Mouse (Mus musculus) neural tube, embryonic 13.5 days (tissue): ENCODE results near the gene Sergef. TPM values are rescaled to one million over a fixed set of nuclear protein-coding genes. Genes with fewer than 3 reads are reported as not detected.
A peak's percentile ranks its signal among the peaks of the same experiment; 100 is the strongest.
"Not testable (repeated sequence)": the region's sequence is repeated elsewhere in the genome, so short reads cannot be mapped to it uniquely, and the experiment has no call there.

Experiments used
- ATAC-seq: fragments of 200-750 bp; cut with Nextera tagmentation; 2 replicates; pipeline ENCODE4 v1.8.0; 2017; ENCODE audit warnings: low read depth, mild to moderate bottlenecking, moderate TSS enrichment, moderate library complexity
- H3K27ac ChIP-seq: fragments of 300-500 bp; sonication (generic); replicated peaks from 2 replicates; pipeline ENCODE4 v1.5.1; 2015; ENCODE audit warnings: moderate library complexity, mild to moderate bottlenecking, inconsistent platforms
- H3K27me3 ChIP-seq: fragments of 300-500 bp; sonication (generic); 2 replicates; pipeline ENCODE4 v1.6.1; 2015; ENCODE audit warnings: mild to moderate bottlenecking, inconsistent platforms
- H3K36me3 ChIP-seq: fragments of 300-500 bp; sonication (generic); 2 replicates; pipeline ENCODE4 v1.6.1; 2015; ENCODE audit warnings: mild to moderate bottlenecking, inconsistent platforms
- H3K4me1 ChIP-seq: fragments of 300-500 bp; sonication (generic); replicated peaks from 2 replicates; pipeline ENCODE4 v1.6.1; 2015; ENCODE audit warnings: inconsistent platforms
- H3K4me2 ChIP-seq: fragments of 300-500 bp; sonication (generic); 2 replicates; pipeline ENCODE4 v1.6.1; 2015; ENCODE audit warnings: inconsistent platforms, mild to moderate bottlenecking, moderate library complexity
- H3K4me3 ChIP-seq: fragments of 300-500 bp; sonication (generic); 2 replicates; pipeline ENCODE4 v1.5.1; 2015; ENCODE audit warnings: mild to moderate bottlenecking, inconsistent platforms
- H3K9ac ChIP-seq: fragments of 300-500 bp; sonication (generic); 2 replicates; pipeline ENCODE4 v1.6.1; 2015; ENCODE audit warnings: moderate library complexity, mild to moderate bottlenecking, inconsistent platforms
- H3K9me3 ChIP-seq: fragments of 300-500 bp; sonication (generic); 2 replicates; pipeline ENCODE4 v1.6.1; 2016; ENCODE audit warnings: inconsistent platforms
- WGBS: fragments of 180-500 bp; shearing (Covaris S2); methylation state at CpG from one replicate; pipeline ENCODE4 v1.1.7; 2015; 5-methylcytosine and 5-hydroxymethylcytosine counted together
- polyA plus RNA-seq: library from polyadenylated mRNA; unstranded; fragments of >200 nt; fragmentation: Nextera tagmentation; extraction: Ambion mirVana; gene quantifications from 2 replicates; pipeline ENCODE4 v1.2.1, GENCODE M21; 2015

Gene Sergef
- 30.7 and 34.0 TPM in 2 replicates for polyA plus RNA-seq

DNA sequence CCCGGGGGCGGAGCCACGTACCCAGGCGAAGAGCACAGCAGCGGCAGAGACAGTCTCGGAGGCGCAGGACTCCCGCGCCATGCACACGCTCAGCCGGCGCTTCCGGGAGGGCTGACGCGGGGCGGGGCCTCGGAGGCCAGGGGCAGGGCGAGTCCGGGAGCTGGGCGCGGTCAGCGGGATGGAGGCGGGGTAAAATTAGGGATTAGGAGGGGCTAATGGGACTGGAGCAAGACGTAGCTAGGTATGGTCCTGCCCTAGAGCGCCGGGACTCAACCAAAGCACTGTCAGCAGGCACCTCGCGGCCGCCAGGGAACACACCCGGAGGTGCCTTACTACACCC, at the start of gene Sergef:
Sergef (minus strand) TSS at position 116 of the 340 bp plus-strand sequence.
- H3K27ac ChIP-seq = peak within 1 kb of the TSS; percentile 90
- H3K36me3 ChIP-seq = no peaks in the 10 kb centered on the region
- WGBS = under 1% methylated on average over 30 of the region's 30 CpGs
- H3K4me2 ChIP-seq = peak within 1 kb of the TSS; percentile 84
- H3K4me1 ChIP-seq = peaks cover 29% of the 10 kb centered on the region
- peak within 1 kb of the TSS; percentile 72 for H3K4me3 ChIP-seq
- no peaks in the 10 kb centered on the region for H3K9me3 ChIP-seq
- ATAC-seq = peak; percentile 96
- peak within 1 kb of the TSS; percentile 83 for H3K9ac ChIP-seq
- peaks cover 9% of the 10 kb centered on the region; the same call in 1 of the 2 replicates for H3K27me3 ChIP-seq

DNA sequence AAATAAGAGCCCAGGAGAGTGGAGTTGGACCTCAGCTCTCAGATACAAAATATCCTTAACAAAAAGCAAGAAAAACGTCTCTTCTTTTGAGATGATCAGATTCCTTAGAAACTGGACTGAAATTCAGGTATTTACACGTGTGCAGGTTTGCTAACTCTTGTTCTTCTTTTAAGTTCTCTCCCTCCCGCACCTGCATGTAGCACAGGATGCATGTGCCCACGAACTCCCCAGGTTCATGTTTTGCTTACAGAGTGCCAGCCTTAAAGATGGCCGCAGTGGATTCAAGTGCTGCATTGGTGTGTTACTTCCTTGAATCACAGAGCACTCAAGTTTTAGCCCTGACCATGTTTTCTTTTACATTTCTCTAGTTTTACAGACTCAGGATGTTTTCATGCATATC, 47.2 kb upstream of the Sergef start:
- no peaks in the 10 kb centered on the region for H3K4me1 ChIP-seq
- H3K36me3 ChIP-seq = peaks cover 41% of the 10 kb centered on the region
- WGBS = 90% methylated on average over 5 of the region's 5 CpGs
- H3K27me3 ChIP-seq = no peaks in the 10 kb centered on the region
- no peak for ATAC-seq
- no peak overlapping the region for H3K27ac ChIP-seq
- H3K9me3 ChIP-seq = no peaks in the 10 kb centered on the region
- H3K9ac ChIP-seq = no peak overlapping the region
- H3K4me3 ChIP-seq = no peak overlapping the region
- H3K4me2 ChIP-seq = no peak overlapping the region

DNA sequence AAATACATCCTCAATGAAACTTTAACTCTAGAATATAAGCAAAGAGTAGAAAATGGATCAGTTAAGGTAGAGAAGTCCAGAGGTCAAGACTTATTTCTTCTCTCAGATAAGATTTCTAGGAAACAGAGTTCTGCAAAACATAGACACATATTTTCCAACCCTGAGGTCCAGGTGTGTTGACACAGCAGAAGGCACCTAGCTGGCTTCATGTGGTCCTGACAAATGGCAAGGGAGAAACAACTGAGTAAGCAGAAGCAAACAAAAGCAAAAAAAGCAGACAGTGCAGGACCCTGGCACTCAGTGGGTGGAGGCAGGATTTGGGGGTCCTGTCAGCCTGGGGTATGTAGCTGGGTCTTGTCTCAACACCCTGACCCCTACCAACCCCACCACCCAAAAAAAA, 41.1 kb upstream of the Sergef start:
- Histone ChIP-seq H3K9me3 (no peaks in the 10 kb centered on the region), H3K4me2 (no peak overlapping the region)
- no peak for ATAC-seq

DNA sequence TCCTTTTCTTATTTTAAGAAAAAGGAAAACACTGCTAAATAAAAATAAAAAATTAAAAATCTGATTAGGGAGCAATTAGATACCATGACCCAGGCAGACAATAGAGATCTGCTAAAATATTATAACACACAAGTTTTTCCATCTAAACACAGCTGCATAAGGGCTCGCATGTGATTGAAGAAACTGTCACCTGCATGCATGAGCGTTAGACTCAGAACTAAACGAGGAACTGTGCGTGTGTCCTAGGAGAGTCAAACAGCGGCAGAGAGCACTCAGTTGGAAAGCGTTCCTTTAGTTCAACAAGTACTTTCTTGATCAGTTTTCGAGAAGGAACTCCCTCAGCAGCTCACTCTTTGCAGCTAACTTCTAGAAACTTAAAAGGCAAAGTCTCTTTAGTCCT, 39.4 kb upstream of the Sergef start:
- H3K4me1 ChIP-seq = 0 out of 2 replicates have a peak, but pooled peaks cover 10% of the 10 kb centered on the region
- H3K4me2 ChIP-seq, H3K27me3 ChIP-seq, H3K36me3 ChIP-seq, ATAC-seq, H3K9ac ChIP-seq, H3K4me3 ChIP-seq, H3K9me3 ChIP-seq, H3K27ac ChIP-seq: not testable (repeated sequence)
- WGBS = 84% methylated on average over 7 of the region's 7 CpGs

More for the DNA sequence above, 41.1 kb upstream of the Sergef start:
- Histone ChIP-seq H3K36me3 (no peaks in the 10 kb centered on the region), H3K27me3 (no peaks in the 10 kb centered on the region), H3K4me3 (no peak overlapping the region), H3K4me1 (0 out of 2 replicates have a peak, but pooled peaks cover 10% of the 10 kb centered on the region), H3K27ac (no peak overlapping the region), H3K9ac (no peak overlapping the region)

DNA sequence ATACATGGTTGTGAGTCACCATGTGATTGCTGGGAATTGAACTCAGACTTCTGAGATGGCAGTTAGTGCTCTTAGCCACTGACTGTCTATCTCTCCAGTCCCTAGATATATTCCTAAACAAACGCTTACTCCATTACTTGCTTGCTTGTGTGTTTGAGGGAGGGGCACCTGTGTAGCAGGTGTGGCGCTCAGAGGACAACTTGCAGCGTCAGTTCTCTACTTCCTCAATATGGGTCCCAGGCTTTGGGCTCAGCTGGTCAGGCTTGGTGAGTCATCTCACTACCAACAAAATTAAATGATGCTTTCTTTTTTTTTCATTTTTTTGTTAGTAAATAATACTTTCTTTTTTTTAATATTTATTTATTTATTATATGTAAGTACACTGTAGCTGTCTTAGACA, 38.8 kb upstream of the Sergef start:
- Histone ChIP-seq H3K4me3 (no peak overlapping the region), H3K4me2 (no peak overlapping the region), H3K27ac (no peak overlapping the region), H3K9me3 (no peaks in the 10 kb centered on the region), H3K36me3 (no peaks in the 10 kb centered on the region), H3K4me1 (0 out of 2 replicates have a peak, but pooled peaks cover 10% of the 10 kb centered on the region), H3K27me3 (no peaks in the 10 kb centered on the region), H3K9ac (no peak overlapping the region)
- no peak for ATAC-seq
- 95% methylated on average over 3 of the region's 3 CpGs for WGBS

DNA sequence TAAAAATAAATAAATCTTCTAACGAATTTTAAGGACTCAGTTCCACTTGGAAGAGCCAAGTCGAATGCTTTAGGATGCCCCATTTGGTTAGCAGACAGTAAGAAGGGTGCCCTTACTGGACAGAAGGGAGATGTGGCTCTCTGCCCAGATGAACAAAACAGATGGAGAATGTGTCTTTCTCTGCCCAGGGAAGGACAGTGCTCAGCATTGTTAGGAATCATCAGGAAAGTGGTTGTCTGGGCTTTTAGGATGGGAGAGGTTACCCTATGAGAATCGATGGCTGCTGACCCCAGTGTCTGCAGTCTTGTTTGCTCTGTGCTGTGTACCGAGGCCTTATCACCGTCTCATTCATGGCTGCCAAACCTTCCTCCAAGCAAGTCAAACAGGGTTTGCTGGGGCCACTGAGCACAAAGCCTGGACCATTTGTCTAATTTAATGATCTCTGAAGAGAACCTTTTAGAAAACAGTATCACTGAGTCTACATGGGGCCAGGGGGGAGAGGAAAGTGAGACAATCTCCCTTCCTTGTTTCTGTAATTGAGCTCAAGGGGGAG, 37.3 kb upstream of the Sergef start:
- peak; percentile 43 for ATAC-seq
- WGBS = 54% methylated on average over 5 of the region's 5 CpGs
- Histone ChIP-seq H3K9me3 (no peaks in the 10 kb centered on the region), H3K4me1 (0 out of 2 replicates have a peak, but pooled peaks cover 10% of the 10 kb centered on the region), H3K4me2 (no peak overlapping the region), H3K36me3 (no peaks in the 10 kb centered on the region), H3K9ac (no peak overlapping the region), H3K4me3 (no peak overlapping the region), H3K27ac (no peak overlapping the region; the same call in 1 of the 2 replicates), H3K27me3 (no peaks in the 10 kb centered on the region)

DNA sequence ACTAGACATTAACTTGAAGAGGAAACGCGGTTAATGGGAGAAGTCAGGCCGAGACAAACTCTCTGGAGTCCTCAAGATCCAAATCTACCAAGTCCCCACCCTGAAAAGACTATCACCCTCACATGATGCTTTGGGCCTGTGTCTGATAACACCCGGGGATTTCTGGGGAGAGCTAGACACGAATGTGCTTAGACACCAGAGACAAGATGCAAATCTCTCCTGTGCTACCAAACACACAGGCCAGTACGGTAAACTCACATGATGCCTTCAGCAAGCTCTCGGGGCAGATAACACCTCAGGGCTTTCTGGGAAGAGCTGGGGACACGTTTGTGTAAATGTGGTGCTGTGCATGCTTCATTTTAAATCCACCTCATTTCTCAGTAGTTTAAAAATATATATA, 36.3 kb upstream of the Sergef start:
- H3K4me2 ChIP-seq = no peak overlapping the region
- no peaks in the 10 kb centered on the region for H3K36me3 ChIP-seq
- H3K27ac ChIP-seq = no peak overlapping the region
- 87% methylated on average over 8 of the region's 8 CpGs for WGBS
- no peak overlapping the region for H3K4me3 ChIP-seq
- H3K4me1 ChIP-seq = 0 out of 2 replicates have a peak, but pooled peaks cover 10% of the 10 kb centered on the region
- H3K9me3 ChIP-seq = no peaks in the 10 kb centered on the region
- no peak for ATAC-seq
- H3K27me3 ChIP-seq = no peaks in the 10 kb centered on the region
- H3K9ac ChIP-seq = no peak overlapping the region

DNA sequence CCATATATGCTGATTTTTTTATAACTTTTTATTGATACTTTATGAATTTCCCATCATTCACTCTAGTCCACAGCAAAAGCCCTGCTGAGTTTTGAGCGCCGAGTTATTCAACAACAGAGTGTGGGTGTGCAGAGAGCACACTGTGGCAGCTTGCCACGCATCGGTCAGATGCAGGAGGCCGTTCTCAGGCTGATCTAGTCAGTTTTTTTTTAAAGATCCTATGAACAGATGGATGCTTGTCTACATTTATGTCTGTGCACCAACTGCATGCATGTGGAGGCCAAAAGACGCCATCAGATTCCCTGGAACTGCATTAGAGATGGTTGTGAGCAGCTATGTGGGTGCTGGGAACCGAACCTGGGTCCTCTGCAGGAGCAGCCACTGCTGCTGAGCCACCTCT, 35.5 kb upstream of the Sergef start:
- Histone ChIP-seq H3K9ac (no peak overlapping the region), H3K36me3 (no peaks in the 10 kb centered on the region), H3K9me3 (no peaks in the 10 kb centered on the region), H3K27me3 (no peaks in the 10 kb centered on the region), H3K4me3 (no peak overlapping the region), H3K4me2 (no peak overlapping the region), H3K4me1 (0 out of 2 replicates have a peak, but pooled peaks cover 10% of the 10 kb centered on the region), H3K27ac (no peak overlapping the region)
- ATAC-seq = no peak
- 94% methylated on average over 7 of the region's 7 CpGs for WGBS

DNA sequence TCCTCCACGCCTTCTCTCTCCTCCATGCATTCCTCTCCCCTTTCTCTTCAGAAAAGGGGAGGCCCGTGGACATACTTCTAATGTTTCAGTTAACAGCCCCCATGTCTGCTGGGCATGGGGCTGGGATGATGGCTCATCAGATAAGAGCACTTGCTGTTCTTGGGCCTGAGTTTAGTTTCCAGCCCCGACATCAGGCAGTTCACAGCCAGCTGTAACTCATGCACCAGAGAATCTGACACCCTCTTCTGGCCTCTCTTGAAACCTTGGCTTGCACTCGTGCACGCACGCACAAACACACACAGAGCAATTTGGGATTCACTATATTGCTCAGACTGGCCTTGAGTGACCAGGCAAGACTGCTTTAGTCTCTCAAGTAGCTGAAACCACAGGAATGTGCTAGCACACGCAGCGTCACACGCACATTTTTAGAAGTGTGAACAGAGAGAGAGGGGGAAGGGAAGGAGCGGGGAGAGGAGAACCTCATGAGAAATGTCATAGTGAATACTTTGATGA, 32.6 kb upstream of the Sergef start, which contains the start of gene Tph1:
Tph1 (minus strand) TSS at position 378 of the 513 bp plus-strand sequence.
- Histone ChIP-seq H3K27me3 (peaks cover 6% of the 10 kb centered on the region; the same call in 1 of the 2 replicates), H3K4me1 (peaks cover 11% of the 10 kb centered on the region; the same call in 1 of the 2 replicates), H3K4me3 (no peak within 1 kb of the TSS), H3K36me3 (no peaks in the 10 kb centered on the region), H3K9ac (no peak within 1 kb of the TSS), H3K9me3 (no peaks in the 10 kb centered on the region), H3K27ac (no peak within 1 kb of the TSS), H3K4me2 (no peak within 1 kb of the TSS)
- WGBS = 55% methylated on average over 10 of the region's 10 CpGs
- no peak for ATAC-seq

DNA sequence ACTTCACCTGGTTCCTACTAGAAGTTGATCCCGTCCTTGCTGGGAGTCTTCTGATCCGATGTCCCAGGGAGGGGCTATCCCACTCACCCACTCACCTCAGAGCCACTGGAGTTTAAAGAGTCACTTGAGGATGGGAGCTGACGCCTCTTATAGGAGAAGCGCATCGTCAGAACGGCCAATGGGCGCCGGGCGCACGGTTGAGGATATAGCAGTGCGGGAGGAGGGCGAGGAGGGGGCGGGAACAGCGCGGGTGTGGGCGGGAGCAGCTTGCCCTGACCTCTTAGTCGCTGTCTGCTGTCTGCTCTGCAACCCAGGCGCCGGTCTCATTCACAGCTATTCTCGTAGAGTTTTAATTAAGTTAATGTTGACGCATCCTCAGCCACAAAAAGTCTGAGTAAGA, 27.6 kb upstream of the Sergef start:
- H3K9me3 ChIP-seq = no peaks in the 10 kb centered on the region
- WGBS = 2% methylated on average over 21 of the region's 21 CpGs
- peak overlapping the region; percentile 47 for H3K4me2 ChIP-seq
- no peak overlapping the region for H3K9ac ChIP-seq
- peak; percentile 67 for ATAC-seq
- H3K4me3 ChIP-seq = peak overlapping the region; percentile 1; the same call in 1 of the 2 replicates
- H3K27me3 ChIP-seq = peaks cover 28% of the 10 kb centered on the region
- H3K4me1 ChIP-seq = peaks cover 9% of the 10 kb centered on the region; the same call in 1 of the 2 replicates
- H3K36me3 ChIP-seq = no peaks in the 10 kb centered on the region
- H3K27ac ChIP-seq = no peak overlapping the region

DNA sequence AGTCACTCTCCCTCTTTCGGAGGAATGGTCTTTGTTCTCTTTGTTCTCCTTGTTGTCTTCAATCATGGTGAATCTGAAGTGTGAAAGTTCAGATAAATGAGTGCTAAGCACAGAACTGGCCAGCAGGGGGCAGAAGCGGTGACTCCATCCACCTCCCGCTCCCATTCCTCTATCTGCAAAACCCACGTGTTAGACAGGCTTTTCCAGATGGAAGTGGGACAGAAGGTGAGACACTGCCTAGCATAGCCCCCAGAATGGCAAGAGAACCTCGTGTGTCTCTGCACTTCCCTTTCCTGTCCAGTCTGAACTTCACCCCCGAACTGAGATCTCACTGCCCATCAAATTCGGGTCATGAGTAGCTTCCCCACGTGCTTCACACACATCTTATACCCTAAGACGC, 25.6 kb upstream of the Sergef start:
- Histone ChIP-seq H3K4me3 (no peak overlapping the region), H3K4me2 (no peak overlapping the region), H3K4me1 (peaks cover 15% of the 10 kb centered on the region; the same call in 1 of the 2 replicates), H3K9ac (no peak overlapping the region), H3K27ac (no peak overlapping the region), H3K9me3 (no peaks in the 10 kb centered on the region), H3K27me3 (peaks cover 28% of the 10 kb centered on the region), H3K36me3 (no peaks in the 10 kb centered on the region)
- 39% methylated on average over 9 of the region's 9 CpGs for WGBS
- no peak for ATAC-seq

DNA sequence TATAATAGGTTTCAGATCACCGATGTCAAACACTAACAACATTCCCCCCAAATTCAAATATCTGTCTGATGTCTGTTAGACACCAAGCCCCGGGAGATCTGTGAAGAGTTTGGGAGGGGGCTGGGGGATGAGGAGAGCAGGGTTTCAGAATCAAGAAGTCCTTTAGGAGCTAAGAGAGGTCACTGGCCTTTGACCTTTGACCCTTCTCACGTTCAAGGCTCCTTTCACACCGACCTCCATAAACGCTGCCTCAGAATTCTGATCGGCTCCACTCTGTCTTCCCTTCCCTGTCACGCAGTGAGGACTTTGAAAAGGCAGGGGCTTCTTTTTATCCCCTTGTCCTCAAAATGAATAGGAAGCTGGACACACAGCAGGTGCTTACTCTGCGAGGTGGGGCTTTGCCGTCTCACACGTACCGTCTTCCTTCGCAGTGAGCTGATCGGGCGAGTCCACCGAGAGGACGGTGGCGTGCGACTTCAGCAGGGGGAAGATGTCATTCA, 22.0 kb upstream of the Sergef start:
- Histone ChIP-seq H3K9ac (no peak overlapping the region), H3K36me3 (no peaks in the 10 kb centered on the region), H3K27me3 (peaks cover 16% of the 10 kb centered on the region), H3K4me1 (0 out of 2 replicates have a peak, but pooled peaks cover 6% of the 10 kb centered on the region), H3K27ac (no peak overlapping the region), H3K9me3 (no peaks in the 10 kb centered on the region), H3K4me3 (no peak overlapping the region), H3K4me2 (peak overlapping the region; percentile 36)
- no peak for ATAC-seq
- 18% methylated on average over 18 of the region's 18 CpGs for WGBS
